Mouse (Mus musculus) liver, embryonic 14.5 days (tissue): ENCODE measurements around the gene Phldb1.

Experiments
- CTCF ChIP-seq: IDR thresholded peaks from 2 replicates; pipeline ENCODE4 v1.5.1; 2016; ENCODE audit warnings: antibody characterized with exemption, low read depth, control low read depth
- EP300 ChIP-seq: IDR thresholded peaks from 2 replicates; pipeline ENCODE4 v1.6.1; 2016; ENCODE audit warnings: antibody characterized with exemption, low read depth

DNA sequence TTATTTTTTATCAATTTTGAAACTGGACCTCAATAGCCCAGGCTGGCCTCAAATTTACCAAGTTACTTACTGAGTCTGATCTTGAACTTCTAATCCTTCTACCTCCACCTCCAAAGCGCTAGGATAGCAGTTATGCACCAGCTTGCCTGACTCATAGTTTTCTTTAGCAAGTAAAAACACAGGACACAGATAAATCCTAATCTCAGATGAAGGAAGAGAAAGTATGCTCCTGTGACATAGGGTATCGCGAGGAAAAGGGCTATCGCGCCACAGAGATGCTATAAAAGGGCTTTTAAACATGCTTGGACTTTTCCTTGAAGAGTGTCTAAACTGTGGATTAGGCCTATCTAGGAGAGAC lies 37.4 kb upstream of the Phldb1 start:
- TF ChIP-seq CTCF (no peak), EP300 (no peak)
